Mouse (Mus musculus) spleen, adult 2 months (tissue): ENCODE data around the gene Ppm1j. TPM values are rescaled to one million over a fixed set of nuclear protein-coding genes. Genes with fewer than 3 reads are reported as not detected.
A peak's percentile ranks its signal among the peaks of the same experiment; 100 is the strongest.
"Not testable (repeated sequence)": the region's sequence is repeated elsewhere in the genome, so short reads cannot be mapped to it uniquely, and the experiment has no call there.

Source experiments
- DNase-seq, 2 experiments: peaks; one replicate each; pipeline versions ENCODE4 v3.0.0 to v3.0.0-alpha.2; 2012 to 2021; ENCODE audit warnings: low spot score in 2 of 2, low read depth in 1 of 2
- H3K27ac ChIP-seq: fragments of 200-500 bp; 2 replicates; pipeline ENCODE4 v1.5.1; 2012; ENCODE audit warnings: low read length, inconsistent platforms; ENCODE audit not compliant: insufficient read depth
- H3K27me3 ChIP-seq: fragments of 200-500 bp; 2 replicates; pipeline ENCODE4 v1.6.1; 2012; ENCODE audit warnings: mild to moderate bottlenecking, moderate library complexity, low read length, inconsistent platforms; ENCODE audit not compliant: control insufficient read depth, insufficient read depth
- H3K36me3 ChIP-seq: fragments of 200-500 bp; 2 replicates; pipeline ENCODE4 v1.6.1; 2012; ENCODE audit warnings: mild to moderate bottlenecking, low read length, inconsistent platforms; ENCODE audit not compliant: control insufficient read depth, insufficient read depth
- H3K4me1 ChIP-seq: fragments of 200-500 bp; 2 replicates; pipeline ENCODE4 v1.6.1; 2011; ENCODE audit warnings: inconsistent platforms; ENCODE audit not compliant: control insufficient read depth, insufficient read depth, insufficient read length
- H3K4me3 ChIP-seq: fragments of 200-500 bp; 2 replicates; pipeline ENCODE4 v1.5.1; 2011; ENCODE audit warnings: mild to moderate bottlenecking, inconsistent platforms; ENCODE audit not compliant: insufficient read depth, insufficient read length; ENCODE audit errors: extremely low read depth
- CTCF ChIP-seq: fragments of 200-500 bp; IDR thresholded peaks from 2 replicates; pipeline ENCODE4 v1.5.1; 2011; ENCODE audit warnings: mild to moderate bottlenecking, inconsistent platforms; ENCODE audit not compliant: insufficient read depth, insufficient read length, insufficient replicate concordance; ENCODE audit errors: extremely low read depth
- POLR2A ChIP-seq: fragments of 200-500 bp; IDR thresholded peaks from 2 replicates; pipeline ENCODE4 v1.6.1; 2011; ENCODE audit warnings: low read depth, low read length, inconsistent platforms
- WGBS: fragments of 180-500 bp; shearing (Covaris S2); methylation state at CpG from one replicate; pipeline ENCODE4 v1.1.7; 2018; 5-methylcytosine and 5-hydroxymethylcytosine counted together
- polyA plus RNA-seq: library from polyadenylated mRNA; depleted of rRNA; stranded (reverse); fragments of >200 nt; gene quantifications from 2 replicates; pipeline ENCODE4 v1.2.3, GENCODE M21; 2012

Gene Ppm1j
- polyA plus RNA-seq, 1 experiment: 13.1 TPM

GRCm38 (mm10) chr3:104758406-104758805 is 22.4 kb upstream of the Ppm1j start:
- 4% methylated on average over 27 of the region's 27 CpGs for WGBS
- no peaks in the 10 kb centered on the region for H3K36me3 ChIP-seq
- TF ChIP-seq CTCF (peak; percentile 86), POLR2A (no peak)
- no peak overlapping the region for H3K27ac ChIP-seq
- H3K4me3 ChIP-seq: no peak overlapping the region
- no peaks in the 10 kb centered on the region for H3K4me1 ChIP-seq
- peaks cover 3% of the 10 kb centered on the region for H3K27me3 ChIP-seq
- DNase-seq: peak in 1 of 2 experiments; percentile 43

GRCm38 (mm10) chr3:104758869-104759268 is 22.0 kb upstream of the Ppm1j start:
- no peak for TF ChIP-seq POLR2A
- no peak for TF ChIP-seq CTCF
- Histone ChIP-seq H3K4me1 (no peaks in the 10 kb centered on the region), H3K27me3 (peaks cover 3% of the 10 kb centered on the region), H3K4me3 (no peak overlapping the region), H3K36me3 (no peaks in the 10 kb centered on the region), H3K27ac (no peak overlapping the region)
- no peak for DNase-seq
- WGBS: 43% methylated on average over 5 of the region's 5 CpGs

GRCm38 (mm10) chr3:104762103-104762863 is 18.6 kb upstream of the Ppm1j start:
- not testable (repeated sequence) for H3K36me3 ChIP-seq, H3K4me1 ChIP-seq, H3K27me3 ChIP-seq, DNase-seq, H3K27ac ChIP-seq, H3K4me3 ChIP-seq
- WGBS: 78% methylated on average over 20 of the region's 20 CpGs

GRCm38 (mm10) chr3:104765021-104765420 is 15.8 kb upstream of the Ppm1j start:
- Histone ChIP-seq H3K36me3 (no peaks in the 10 kb centered on the region), H3K27ac (no peak overlapping the region), H3K27me3 (no peaks in the 10 kb centered on the region), H3K4me1 (no peaks in the 10 kb centered on the region), H3K4me3 (no peak overlapping the region)
- no peak for TF ChIP-seq POLR2A
- peak; percentile 28; the same call in 1 of the 2 replicates for TF ChIP-seq CTCF
- no peak for DNase-seq
- 19% methylated on average over 4 of the region's 4 CpGs for WGBS

GRCm38 (mm10) chr3:104767141-104767540 is 13.7 kb upstream of the Ppm1j start:
- TF ChIP-seq CTCF (no peak), POLR2A (no peak)
- no peaks in the 10 kb centered on the region; the same call in 1 of the 2 replicates for H3K4me1 ChIP-seq
- no peaks in the 10 kb centered on the region for H3K36me3 ChIP-seq
- H3K4me3 ChIP-seq: no peak overlapping the region
- H3K27ac ChIP-seq: no peak overlapping the region
- DNase-seq: no peak
- H3K27me3 ChIP-seq: no peaks in the 10 kb centered on the region
- 46% methylated on average over 2 of the region's 2 CpGs for WGBS

DNA sequence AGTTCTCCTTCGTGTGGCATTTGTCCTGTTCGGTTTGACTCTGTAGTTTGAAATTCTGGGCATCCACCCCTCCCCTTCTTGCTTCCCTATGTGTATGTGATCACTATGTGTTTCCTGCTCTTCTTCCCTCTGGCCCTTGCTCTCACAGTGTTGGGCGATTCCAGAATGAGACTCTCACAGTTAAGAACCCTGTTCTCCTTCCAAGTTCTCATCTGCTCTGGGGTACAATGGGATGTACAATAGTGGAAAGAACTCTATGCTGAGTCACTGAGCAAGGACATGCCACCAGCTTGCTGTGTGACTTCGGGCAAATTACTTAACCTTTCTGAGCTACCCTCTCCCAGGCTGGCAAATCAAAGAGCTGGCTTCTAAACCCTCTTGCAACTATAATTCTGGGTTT is 13.1 kb upstream of the Ppm1j start:
- 72% methylated on average over 4 of the region's 4 CpGs for WGBS
- Histone ChIP-seq H3K27ac (no peak overlapping the region), H3K4me3 (no peak overlapping the region)

DNA sequence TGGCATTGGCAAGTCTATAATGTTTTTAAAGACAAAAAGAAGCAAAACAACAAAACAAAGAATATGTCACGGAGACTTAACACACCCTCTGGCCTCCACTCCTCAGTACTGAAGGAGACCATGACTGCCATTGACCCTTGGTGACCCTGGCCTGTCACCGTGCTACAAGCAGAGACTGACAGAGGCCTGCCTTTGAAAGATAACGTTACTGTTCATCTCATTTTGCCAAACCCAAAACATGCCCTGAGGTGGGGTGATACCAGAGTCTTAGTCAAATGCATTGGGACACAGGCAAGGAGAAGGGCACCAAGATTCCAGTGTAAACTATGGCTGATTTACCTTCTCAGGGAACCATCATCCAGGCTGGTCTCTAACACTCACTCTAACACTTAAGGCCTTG is 11.7 kb upstream of the Ppm1j start:
- Histone ChIP-seq H3K4me3 (no peak overlapping the region), H3K27me3 (no peaks in the 10 kb centered on the region), H3K36me3 (no peaks in the 10 kb centered on the region), H3K27ac (no peak overlapping the region), H3K4me1 (no peaks in the 10 kb centered on the region; the same call in 1 of the 2 replicates)
- TF ChIP-seq CTCF (no peak), POLR2A (no peak)
- 88% methylated on average over 3 of the region's 3 CpGs for WGBS
- no peak for DNase-seq

More for the DNA sequence above, 13.1 kb upstream of the Ppm1j start:
- no peak for DNase-seq
- H3K4me1 ChIP-seq: no peaks in the 10 kb centered on the region; the same call in 1 of the 2 replicates
- H3K36me3 ChIP-seq: no peaks in the 10 kb centered on the region
- no peaks in the 10 kb centered on the region for H3K27me3 ChIP-seq
- TF ChIP-seq CTCF (no peak), POLR2A (no peak)
